Mouse (Mus musculus) inflammation-experienced regulatory T-cells (primary cell): ENCODE data around the gene Defb19. TPM values are rescaled to one million over a fixed set of nuclear protein-coding genes. Genes with fewer than 3 reads are reported as not detected.

Experiments used
- polyA plus RNA-seq, 2 experiments: library from polyadenylated mRNA; unstranded; fragments of 100-300 nt; shearing (Covaris generic); gene quantifications; one replicate each; pipeline ENCODE4 v1.2.1; 2017

Gene Defb19
- polyA plus RNA-seq: 1 to 10 TPM in 1 of 2 experiments, not detected in 1; 1.0 TPM

DNA sequence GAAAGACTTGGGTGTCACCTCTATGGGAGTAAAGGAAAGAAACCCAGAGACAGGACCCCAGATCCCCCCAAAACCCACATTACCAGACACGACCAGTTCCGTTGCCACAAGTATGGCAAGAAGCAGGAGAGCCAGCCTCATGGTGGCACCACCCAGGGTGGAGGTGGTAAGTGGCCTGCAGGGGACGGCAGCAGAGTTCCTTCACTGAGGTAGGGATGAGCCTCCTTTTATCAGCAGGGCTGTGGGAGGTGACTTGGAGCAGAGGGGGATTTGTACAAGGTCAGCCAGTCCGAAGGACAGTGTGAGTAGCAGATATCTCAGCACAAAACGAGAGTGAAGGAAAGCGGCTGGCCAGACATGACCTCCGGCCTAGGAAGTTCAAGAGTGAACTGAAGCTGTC is at the start of gene Defb19:
TSS of gene Defb19 (minus strand) at position 206 of the 400 bp plus-strand sequence.

DNA sequence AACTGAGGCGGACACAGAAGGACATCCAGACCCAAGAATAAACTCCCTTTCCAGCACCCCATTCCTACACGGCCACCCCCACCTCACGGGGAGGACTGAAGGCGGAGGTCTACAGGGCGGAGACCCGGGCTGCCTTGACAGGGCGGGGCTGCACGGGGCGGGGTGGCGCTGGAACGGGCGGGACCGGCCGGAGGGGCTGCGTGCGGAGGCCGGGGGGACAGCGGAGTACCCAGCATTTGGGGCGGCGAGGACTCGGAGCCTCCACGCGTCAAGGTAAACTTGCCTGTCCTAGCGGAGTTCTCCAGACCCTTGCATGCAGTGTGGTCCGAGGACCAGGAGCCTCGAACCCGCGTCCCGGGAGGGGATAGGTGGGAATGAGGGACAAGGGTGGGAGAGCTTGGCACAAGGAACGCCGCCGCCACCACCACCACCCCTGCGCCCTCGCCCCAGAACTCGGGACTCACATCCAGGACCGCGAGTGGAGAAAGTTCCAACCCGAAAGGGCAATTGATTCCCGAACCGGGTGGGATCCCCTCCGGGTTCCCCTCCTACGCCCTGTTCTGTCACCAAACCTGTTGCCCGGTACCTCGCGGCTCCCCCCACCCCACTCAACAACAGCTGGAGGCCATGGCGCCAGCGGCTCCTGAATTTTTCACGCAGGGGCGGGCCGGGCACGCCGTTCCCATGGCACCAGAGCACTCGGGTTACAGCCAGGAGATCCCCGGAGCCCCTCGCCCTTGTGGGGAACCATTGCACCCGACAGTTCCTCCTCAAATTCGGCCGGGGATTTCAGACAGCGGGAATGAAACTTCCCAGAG is 46.9 kb upstream of the Defb19 start, which contains the start of gene Rem1:
TSS of gene Rem1 (plus strand) at position 178 of the 818 bp plus-strand sequence.

DNA sequence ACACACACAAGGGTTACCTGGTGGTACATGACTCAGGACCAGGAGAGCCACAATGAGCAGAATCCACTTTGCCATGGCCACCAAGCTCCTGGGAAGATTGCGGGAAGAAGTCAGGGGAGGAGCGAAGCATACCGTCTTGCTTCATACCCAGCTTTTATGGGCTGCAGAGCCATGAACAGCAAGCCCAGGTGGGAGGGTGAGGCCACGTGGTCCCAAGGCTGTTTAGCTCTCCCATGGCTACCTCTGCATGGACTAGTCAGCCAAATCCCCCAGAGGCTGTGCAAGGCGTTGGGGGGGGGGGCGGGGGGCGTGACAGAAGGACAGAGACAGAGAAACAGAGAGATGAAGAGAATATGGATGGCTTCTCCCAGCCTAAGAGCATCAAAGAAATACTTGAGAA is 42.8 kb upstream of the Defb19 start, which contains the start of gene Defb25:
TSS of gene Defb25 (minus strand) at position 101 of the 400 bp plus-strand sequence.

DNA sequence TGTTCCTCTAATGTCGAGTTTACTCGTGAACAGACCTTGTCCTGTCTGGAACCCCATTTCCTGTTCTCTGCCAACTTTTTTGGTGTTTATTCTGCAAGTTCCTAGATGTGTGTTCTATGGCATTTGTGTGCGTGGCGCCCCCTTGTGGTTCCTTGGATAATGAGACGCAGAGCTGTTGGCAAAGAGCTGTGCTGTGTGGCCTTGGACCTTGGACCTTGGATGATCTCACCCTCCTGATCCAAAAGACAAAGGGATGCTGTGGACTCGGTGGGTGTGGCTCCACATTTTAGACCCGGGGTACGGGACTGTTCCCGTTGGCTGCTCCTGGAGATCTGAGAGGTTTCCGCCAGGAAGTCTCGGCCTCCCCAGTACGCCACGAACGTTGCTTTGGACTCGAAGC is 23.9 kb upstream of the Defb19 start, which contains the start of gene Defb36:
TSS of gene Defb36 (plus strand) at position 271 of the 400 bp plus-strand sequence.

DNA sequence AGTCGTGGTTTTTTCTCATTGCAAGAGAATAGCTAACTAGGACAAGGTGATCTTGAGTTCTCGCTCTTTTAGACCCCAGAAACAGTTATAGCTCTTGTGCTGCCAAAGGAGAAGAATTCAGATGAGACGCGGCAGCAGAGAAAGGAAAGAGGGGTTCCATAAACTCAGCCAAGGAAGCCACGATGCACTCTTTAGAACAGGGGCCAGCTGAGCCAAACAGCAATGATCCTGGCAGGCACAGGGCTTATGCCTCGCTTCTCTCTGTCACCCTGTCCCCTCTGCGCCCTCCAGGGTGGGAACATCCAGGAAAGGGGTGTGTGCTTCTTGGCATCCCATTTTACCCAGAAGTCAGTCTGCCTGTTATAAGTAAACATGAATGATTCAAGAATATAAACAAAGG is 19.2 kb upstream of the Defb19 start, which contains the start of gene Defb45:
TSS of gene Defb45 (minus strand) at position 101 of the 400 bp plus-strand sequence.

DNA sequence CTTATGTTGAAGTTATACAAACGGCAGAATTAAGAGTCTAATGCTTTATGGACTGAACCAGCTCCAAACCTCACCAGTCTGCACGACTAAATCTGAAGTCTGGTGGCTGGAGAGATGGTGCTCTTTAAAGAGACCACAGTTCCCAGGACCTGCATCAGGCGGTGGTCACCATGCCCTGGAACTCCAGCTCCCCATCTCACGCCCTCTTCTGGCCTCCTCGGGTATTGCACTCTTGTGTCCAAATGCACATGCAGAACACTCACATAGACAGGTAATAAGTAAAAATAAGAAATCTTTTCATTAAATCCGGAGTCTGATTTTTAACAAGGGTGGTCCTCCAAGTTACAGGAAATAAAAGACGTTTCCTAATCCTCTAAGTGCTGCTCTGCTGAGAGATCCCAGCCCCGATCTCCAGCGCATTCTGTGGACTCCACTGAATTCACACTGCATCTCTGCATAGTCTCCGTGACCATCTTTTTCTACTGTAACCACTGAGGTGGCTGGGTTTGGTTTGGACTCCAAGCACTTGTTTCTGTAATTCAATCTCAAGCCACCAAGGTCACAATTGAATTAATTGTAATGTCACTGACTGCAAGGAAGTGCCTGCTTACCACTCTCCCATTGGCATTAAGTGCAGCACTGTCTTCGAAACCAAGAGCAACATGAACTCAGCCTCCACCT is 7.9 kb downstream of the Defb19 start, which contains the start of gene Defb21:
TSS of gene Defb21 (plus strand) at position 631 of the 681 bp plus-strand sequence.

DNA sequence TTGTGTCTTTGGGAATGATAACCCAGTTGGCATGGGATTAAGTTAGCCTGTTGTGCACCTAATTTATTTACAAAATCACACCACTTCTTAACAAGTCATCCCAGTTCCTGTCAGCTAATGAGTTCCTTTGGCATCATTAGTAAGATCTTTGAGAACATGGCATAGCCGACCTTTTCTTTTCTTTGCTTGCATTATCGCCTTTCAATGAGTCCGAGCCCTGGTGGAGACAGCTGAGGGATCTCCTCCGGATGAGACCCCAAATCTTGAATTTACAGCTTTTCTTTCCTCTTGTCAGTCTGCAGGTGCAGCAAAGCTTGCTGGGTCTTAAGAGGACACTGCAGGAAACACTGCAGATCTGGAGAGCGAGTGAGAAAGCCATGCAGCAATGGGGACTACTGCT is 11.1 kb downstream of the Defb19 start, which contains the start of gene Gm17416:
TSS of gene Gm17416 (plus strand) at position 301 of the 400 bp plus-strand sequence.

DNA sequence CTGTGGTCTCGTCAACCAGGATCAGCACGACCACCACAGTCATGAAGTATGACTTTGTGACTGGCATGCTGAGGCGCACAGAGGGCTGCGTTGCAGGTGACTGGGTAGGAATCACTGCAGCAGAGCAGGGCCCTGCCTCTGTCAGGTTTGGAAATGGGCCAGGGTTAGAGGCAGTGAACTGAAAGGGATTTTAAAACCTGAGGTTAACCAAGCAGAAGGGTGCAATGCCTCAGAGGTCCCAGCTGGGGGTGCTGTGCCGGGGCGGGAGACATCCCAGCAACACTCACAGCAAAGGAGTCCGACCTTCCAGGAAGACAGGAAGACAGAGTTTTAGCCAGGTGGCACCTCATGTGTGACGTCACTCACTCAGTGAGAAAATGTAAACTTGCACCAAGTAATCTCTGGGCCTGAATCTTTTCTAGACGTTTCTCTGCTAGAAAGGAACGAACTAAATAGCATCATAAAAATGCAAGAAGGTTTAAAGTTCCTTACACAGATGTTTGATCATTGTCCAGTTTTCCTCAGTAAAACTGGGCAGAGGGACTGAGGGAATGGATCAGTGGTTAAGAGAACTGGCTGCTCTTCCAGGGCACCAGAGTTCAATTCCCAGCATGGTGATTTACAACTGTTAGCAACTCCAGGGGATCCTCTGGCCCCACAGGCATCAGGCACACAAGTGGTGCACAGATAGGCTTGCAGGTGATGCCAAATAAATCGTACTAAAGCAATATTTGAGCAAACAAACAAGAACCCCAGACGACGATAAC is 40.0 kb downstream of the Defb19 start, which contains the start of gene Defb29:
TSS of gene Defb29 (minus strand) at position 155 of the 767 bp plus-strand sequence.

Other genes starting within 250 kb of the Defb19 start
- gene Rbck1, start 247.7 kb downstream of the Defb19 start, polyA plus RNA-seq: 100 to 1,000 TPM; 268 to 303 TPM
- 1 to 10 TPM; 2.4 to 2.8 TPM for gene Trib3, start 236.3 kb downstream of the Defb19 start, polyA plus RNA-seq
- gene Nrsn2, start 203.7 kb downstream of the Defb19 start, polyA plus RNA-seq: 1 to 10 TPM in 1 of 2 experiments, not detected in 1; 1.7 TPM
- gene Sox12, start 182.2 kb downstream of the Defb19 start, polyA plus RNA-seq: 1 to 10 TPM in 1 of 2 experiments, under 1 TPM in 1; 0.96 to 1.0 TPM
- gene Zcchc3, start 165.3 kb downstream of the Defb19 start, polyA plus RNA-seq: 1 to 10 TPM; 3.2 to 5.2 TPM
- gene 6820408C15Rik, start 164.7 kb downstream of the Defb19 start, polyA plus RNA-seq: under 1 TPM in 1 of 2 experiments, not detected in 1; 0.32 TPM
- gene Defb23, start 115.7 kb downstream of the Defb19 start, polyA plus RNA-seq: not detected
- gene Defb20, start 103.2 kb downstream of the Defb19 start, polyA plus RNA-seq: not detected
- under 1 TPM in 1 of 2 experiments, not detected in 1; 0.93 TPM for gene Defb22, start 90.2 kb downstream of the Defb19 start, polyA plus RNA-seq
- gene Defb26, start 68.6 kb downstream of the Defb19 start, polyA plus RNA-seq: not detected
- not detected for gene Defb28, start 62.1 kb downstream of the Defb19 start, polyA plus RNA-seq
- not detected for gene Defb29, start 40.2 kb downstream of the Defb19 start, polyA plus RNA-seq
- gene Gm17416, start 11.0 kb downstream of the Defb19 start, polyA plus RNA-seq: not detected
- gene Defb21, start 7.6 kb downstream of the Defb19 start, polyA plus RNA-seq: not detected
- not detected for gene Defb45, start 19.1 kb upstream of the Defb19 start, polyA plus RNA-seq
- under 1 TPM in 1 of 2 experiments, not detected in 1; 0.86 TPM for gene Defb36, start 24.0 kb upstream of the Defb19 start, polyA plus RNA-seq
- not detected for gene Defb25, start 42.7 kb upstream of the Defb19 start, polyA plus RNA-seq
- gene Rem1, start 46.6 kb upstream of the Defb19 start, polyA plus RNA-seq: not detected
- gene H13, start 89.1 kb upstream of the Defb19 start, polyA plus RNA-seq: 100 to 1,000 TPM; 196 to 218 TPM
- gene Mcts2, start 106.7 kb upstream of the Defb19 start, polyA plus RNA-seq: 10 to 100 TPM in 1 of 2 experiments, 1 to 10 TPM in 1; 4.9 to 10.2 TPM
- gene Id1, start 155.9 kb upstream of the Defb19 start, polyA plus RNA-seq: under 1 TPM; 0.40 to 0.46 TPM
- gene Cox4i2, start 173.9 kb upstream of the Defb19 start, polyA plus RNA-seq: 1 to 10 TPM in 1 of 2 experiments, under 1 TPM in 1; 0.36 to 1.8 TPM